Mouse (Mus musculus) monocyte, adult 5-6 weeks (primary cell): Measurements from ENCODE around the gene Amigo3. TPM values are rescaled to one million over a fixed set of nuclear protein-coding genes. Genes with fewer than 3 reads are reported as not detected.
"Not testable (repeated sequence)": the region's sequence is repeated elsewhere in the genome, so short reads cannot be mapped to it uniquely, and the experiment has no call there.

ENCODE experiments used
- ATAC-seq: fragments of 153-309, 156-312 bp; replicated peaks from 2 replicates; pipeline ENCODE4 v1.8.0; 2017; ENCODE audit warnings: mild to moderate bottlenecking; ENCODE audit not compliant: low TSS enrichment, insufficient number of reproducible peaks, severe bottlenecking, poor library complexity, low FRiP score
- total RNA-seq: library from RNA; stranded (forward); fragments of 200-1000, 200-491, 200-594 nt; gene quantifications from 3 replicates; pipeline ENCODE4 v1.2.3, GENCODE M21; 2017

The Amigo3 gene
- 2.5 to 3.5 TPM in 2 of 3 replicates, not detected in the other for total RNA-seq

- ATAC-seq: peak; percentile 83
Observed at GRCm38 (mm10) chr9:108052885-108053664, at the start of gene Amigo3. Gene Amigo3, plus strand, starts transcription at chr9:108053159.

- ATAC-seq: no peak
Observed at GRCm38 (mm10) chr9:108003531-108003890, 49.4 kb upstream of the Amigo3 start.

DNA sequence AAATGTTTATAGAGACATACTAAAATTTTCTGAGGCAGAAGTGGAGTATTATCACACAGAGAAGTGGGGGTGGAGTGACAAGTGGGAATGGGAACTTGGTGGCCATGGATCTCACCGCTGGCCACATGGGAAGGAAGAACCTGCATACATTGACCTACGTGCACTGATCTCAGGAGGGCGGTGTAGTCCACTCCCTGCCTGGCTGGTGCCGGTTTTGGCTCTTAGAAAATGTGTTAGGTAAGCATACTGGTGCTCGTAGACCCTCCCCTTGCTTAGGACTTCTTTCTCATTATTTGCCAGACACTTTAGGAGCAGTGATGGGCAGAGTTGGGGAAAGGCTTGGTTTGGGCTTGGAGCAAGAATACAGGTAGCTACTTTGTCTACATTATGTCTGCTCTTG lies 44.9 kb upstream of the Amigo3 start:
- ATAC-seq: no peak

GRCm38 (mm10) chr9:108010385-108010784 lies 42.6 kb upstream of the Amigo3 start:
- no peak for ATAC-seq

DNA sequence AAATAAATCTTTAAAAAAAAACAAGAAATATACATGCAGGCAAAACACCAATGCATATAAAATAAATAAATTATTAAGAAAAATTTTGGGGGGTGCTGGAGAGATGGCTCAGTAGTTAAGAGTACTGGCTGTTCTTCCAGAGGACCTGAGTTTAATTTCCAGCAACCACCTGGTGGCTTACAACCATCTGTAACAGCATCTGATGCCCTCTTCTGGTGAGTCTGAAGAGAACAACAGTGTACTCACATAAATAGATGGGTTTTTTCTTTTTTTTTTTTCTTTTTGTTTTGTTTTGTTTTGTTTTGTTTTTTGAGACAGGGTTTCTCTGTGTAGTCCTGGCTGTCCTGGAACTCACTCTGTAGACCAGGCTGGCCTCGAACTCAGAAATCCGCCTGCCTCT lies 39.4 kb upstream of the Amigo3 start:
- not testable (repeated sequence) for ATAC-seq

GRCm38 (mm10) chr9:108017127-108017526 lies 35.8 kb upstream of the Amigo3 start:
- no peak for ATAC-seq

GRCm38 (mm10) chr9:108020741-108021140 lies 32.2 kb upstream of the Amigo3 start:
- ATAC-seq: no peak

DNA sequence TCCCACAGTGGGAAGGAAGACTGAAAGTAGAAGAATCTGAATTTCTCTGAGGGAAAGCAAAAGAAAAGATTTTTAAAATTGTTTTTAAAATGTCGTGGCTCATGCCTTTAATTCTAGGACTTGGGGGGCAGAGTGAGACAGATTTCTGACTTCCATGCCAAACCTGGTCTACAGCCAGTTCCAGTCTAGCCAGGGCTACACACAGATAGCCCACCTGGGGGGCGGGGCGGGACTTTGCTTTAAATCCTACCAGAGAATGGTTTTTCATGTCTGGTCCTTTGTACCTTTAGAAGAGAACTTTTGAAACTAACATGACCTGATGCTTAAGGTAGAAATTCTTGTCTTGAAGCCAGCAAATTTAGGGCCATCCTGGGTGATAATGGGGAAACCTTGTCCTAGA lies 29.7 kb upstream of the Amigo3 start:
- ATAC-seq: no peak

GRCm38 (mm10) chr9:108026584-108026983 lies 26.4 kb upstream of the Amigo3 start:
- ATAC-seq: no peak

- no peak for ATAC-seq
Observed at GRCm38 (mm10) chr9:108027867-108028266, 25.1 kb upstream of the Amigo3 start.

DNA sequence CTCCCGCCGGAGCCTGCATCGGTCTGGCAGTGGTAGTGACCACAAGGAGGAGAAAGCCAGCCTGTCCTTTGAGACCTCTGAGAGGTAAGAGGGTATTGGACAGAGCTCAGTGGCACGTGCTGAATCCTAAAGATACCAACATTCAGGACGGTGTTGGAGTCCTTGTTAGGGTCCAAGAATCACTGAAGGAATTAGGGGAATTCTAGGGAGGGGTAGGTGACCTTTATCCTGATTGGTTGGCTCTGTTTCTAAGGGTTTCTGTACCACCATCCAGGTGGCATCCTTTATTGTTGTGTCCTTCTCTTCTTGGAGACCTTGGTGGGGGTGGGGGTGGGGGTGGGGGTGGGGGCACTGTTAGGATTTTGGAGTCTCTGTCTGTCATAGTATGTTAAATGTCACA lies 20.8 kb upstream of the Amigo3 start:
- no peak for ATAC-seq

DNA sequence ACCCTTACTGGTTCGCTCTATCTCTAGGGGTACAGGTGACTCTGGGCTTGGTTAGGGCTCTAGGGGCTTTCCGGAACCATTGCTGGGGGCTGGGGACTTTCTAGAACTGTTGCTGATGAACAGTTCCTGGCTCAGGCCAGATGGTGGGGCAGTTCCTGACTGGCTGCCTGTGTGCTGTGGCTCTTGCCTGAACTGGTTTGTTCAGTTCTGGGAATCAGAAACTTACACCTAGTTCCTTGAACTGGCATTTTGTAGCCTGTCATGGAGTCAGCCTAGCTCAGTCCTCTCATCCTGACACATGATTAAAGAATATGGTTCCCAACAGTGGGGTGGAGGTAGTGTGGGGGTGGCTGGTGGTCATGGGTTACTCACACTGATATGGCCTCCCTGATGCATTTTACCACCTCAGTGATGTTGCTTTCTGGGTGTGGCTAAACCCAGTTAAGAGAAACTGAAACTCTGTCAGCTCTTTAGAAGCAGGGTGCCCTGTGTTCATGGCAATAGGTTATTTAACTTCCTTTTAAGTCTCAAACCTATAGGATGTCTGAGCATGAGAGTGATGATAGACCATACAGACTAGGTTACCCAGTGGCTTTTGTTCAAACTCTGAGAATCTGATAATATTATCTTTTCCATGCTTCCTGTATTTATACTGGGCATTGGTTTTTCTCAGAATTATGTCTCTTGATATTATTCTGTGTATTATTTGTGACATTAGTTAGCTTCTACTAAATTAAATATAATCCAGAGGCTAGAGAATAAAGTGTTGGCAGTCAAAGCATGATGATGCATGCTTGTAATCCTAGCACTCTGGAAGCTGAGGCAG lies 17.4 kb upstream of the Amigo3 start:
- ATAC-seq: no peak

GRCm38 (mm10) chr9:108044751-108045492 lies 8.0 kb upstream of the Amigo3 start:
- no peak for ATAC-seq

DNA sequence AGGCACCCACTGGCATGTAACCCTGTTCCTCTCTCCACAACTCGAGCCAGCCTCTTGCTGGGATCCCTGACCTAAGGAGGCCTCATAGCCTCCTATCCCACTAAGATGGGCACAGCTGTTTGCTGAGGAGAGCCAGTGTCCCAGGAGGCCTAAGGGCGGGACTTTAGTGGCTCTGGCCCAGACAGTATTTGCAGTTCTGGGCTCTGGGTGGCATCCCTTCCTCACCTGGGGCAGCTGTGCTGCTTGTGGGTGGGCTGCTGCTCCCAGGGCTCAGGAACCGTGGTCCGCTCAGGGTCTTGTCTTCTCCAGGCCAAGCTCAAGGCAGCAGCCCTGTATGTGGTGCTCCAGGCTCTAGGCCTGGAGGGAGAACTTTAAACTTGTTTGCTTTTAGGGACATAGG lies 6.4 kb upstream of the Amigo3 start:
- no peak for ATAC-seq

DNA sequence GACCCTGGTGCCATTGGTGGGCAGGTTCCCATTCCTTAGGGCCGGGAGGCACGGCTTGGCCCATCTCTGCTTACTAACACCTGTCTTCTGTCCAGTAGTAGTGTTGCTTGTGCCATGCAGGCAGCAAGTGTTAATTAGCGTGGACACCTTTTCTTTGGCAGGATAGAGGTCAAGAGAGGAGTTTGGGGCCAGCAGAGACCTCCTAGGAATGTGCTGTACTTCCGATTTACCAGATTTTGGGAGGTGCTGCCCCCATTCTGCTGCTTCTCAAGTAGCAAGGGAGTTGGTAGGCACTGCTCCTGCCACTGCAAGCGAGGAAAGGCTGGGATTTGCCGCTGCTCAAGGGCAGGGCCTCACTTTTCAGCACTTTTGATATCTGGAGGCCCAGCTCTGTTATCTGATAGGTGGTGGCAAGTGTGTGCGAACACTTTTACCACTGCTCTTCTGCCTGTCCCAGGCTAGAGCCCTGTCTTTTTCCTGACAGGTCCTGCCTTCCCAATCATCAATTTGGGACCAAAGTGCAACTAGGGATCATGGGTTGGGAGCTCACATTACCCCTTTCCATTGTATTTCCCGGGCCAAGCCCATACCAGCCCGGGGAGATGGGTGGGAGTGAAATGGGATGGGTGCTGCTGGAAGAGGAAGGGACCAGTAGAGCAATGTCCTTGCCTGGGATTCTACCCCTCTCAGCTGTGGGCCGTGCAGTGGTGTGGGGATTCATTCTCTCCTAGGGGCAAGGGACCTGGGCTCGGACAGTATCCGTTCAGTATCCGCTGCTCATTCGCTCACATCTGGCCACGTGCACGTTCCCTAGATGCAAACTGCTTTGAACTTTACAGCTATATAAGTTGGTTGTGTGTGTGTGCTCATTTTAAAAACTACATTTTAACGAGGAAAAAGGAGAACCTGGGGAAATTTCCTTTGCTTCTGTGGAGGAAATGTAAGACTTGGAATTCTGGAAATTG lies 5.1 kb upstream of the Amigo3 start:
- ATAC-seq: no peak

DNA sequence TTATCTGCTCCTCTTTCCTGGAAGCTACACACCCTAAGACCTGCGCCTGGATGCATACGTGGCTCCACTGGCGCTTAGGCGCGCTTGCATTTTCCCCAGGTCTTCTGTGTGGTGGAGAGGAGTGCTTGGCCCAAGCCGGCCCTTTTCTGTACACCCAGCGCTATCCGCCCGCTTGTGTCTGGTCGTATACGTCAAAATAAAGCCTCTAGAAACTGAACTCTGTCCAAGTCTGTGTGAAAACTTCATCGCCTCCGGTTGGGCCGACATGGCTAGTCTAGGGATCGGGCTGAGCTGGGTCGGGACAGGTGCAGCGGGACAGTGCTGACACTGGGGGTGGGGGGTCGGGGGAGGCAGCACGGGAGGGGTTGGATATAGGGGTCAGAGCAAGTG lies 4.4 kb upstream of the Amigo3 start:
- ATAC-seq: no peak

DNA sequence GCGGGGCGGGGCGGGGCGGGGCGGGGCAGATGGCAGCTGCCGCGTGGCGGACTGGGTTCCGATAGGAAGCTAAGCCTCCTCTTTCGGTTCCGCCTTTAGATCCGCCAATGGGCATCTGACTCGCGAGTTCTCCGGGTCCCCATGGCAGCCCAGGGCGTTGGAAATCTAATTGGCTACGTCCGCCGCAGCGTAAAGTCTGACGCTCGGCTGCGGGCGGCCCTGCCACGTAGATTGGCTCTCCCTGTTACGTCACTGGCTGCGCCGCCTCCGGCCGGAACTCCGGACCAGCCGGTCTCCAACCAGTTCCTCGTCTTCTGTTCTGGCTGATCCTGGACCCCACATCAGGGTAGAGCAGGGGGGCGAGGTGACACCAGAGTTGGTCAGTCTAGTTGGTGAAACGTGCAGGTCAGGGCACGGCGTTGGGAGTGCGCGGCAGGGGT lies 3.9 kb upstream of the Amigo3 start, which contains the start of gene Gmppb:
Gmppb (plus strand) TSS at position 227 of the 440 bp plus-strand sequence.
- peak; percentile 87 for ATAC-seq

DNA sequence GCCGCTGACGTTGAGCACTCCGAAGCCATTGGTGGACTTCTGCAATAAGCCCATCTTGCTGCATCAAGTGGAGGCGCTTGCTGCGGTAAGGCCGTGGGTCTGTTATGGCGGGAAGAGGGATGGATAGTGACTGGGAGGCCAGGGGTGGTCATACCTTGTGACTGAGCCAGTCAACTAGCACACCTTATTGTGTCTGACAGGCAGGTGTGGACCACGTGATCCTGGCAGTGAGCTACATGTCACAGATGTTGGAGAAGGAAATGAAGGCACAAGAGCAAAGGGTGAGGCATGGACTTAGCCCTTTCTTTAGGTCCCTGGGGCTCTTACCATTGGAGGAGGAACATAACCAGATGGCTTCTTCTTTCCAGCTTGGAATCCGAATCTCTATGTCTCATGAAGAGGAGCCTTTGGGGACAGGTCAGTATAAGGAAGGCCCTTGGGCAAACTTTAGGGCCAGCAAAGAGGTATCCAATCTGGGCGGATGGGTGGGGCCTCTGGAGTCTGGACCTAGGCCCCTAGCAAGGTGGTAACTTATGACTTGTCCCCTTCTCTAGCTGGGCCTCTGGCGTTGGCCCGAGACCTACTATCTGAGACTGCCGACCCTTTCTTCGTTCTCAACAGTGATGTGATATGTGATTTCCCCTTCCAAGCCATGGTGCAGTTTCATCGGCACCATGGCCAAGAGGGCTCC lies 3.3 kb upstream of the Amigo3 start:
- ATAC-seq: no peak
